Mouse (Mus musculus) lung, adult 2 months (tissue): ENCODE data around the gene Ppp1r35. TPM values are rescaled to one million over a fixed set of nuclear protein-coding genes. Genes with fewer than 3 reads are reported as not detected.
A peak's percentile ranks its signal among the peaks of the same experiment; 100 is the strongest.

ENCODE experiments used
- DNase-seq: peaks from one replicate; pipeline ENCODE4 v3.0.0; 2022
- H3K4me1 ChIP-seq: fragments of 200-500 bp; 2 replicates; pipeline ENCODE4 v1.6.1; 2011; ENCODE audit warnings: low read length; ENCODE audit not compliant: control insufficient read depth, insufficient read depth
- H3K4me3 ChIP-seq: fragments of 200-500 bp; replicated peaks from 2 replicates; pipeline ENCODE3; 2011; ENCODE audit warnings: low read depth, mild to moderate bottlenecking, control low read depth, low read length; ENCODE audit errors: extremely low read depth
- CTCF ChIP-seq: fragments of 200-500 bp; IDR thresholded peaks from 2 replicates; pipeline ENCODE4 v1.5.1; 2011; ENCODE audit warnings: mild to moderate bottlenecking, low read length, control low read depth; ENCODE audit not compliant: insufficient read depth
- POLR2A ChIP-seq: fragments of 200-500 bp; IDR thresholded peaks from 2 replicates; pipeline ENCODE4 v1.6.1; 2011; ENCODE audit warnings: low read depth, mild to moderate bottlenecking, control low read depth, low read length, borderline replicate concordance; ENCODE audit errors: extremely low read depth
- WGBS: fragments of 180-500 bp; shearing (Covaris S2); methylation state at CpG from one replicate; pipeline ENCODE4 v1.1.7; 2018; 5-methylcytosine and 5-hydroxymethylcytosine counted together
- polyA plus RNA-seq: library from polyadenylated mRNA; depleted of rRNA; stranded (reverse); fragments of >200 nt; gene quantifications from 2 replicates; pipeline ENCODE4 v1.2.3, GENCODE M21; 2012; rRNA removed

Gene Ppp1r35
- 32.7 and 46.7 TPM in 2 replicates for polyA plus RNA-seq

- peak; percentile 96 for DNase-seq
- WGBS, result under 1% methylated on average over 31 of the region's 31 CpGs
- TF ChIP-seq POLR2A (peak; percentile 66; the same call in 1 of the 2 replicates), CTCF (no peak)
- H3K4me3 ChIP-seq, result peak within 1 kb of the TSS; percentile 75
- peaks cover 3% of the 10 kb centered on the region; the same call in 1 of the 2 replicates for H3K4me1 ChIP-seq
Measured at GRCm38 (mm10) chr5:137778635-137779034, at the start of gene Ppp1r35. Gene Ppp1r35 (plus strand): TSS chr5:137778849.

- no peak for DNase-seq
- Histone ChIP-seq H3K4me1 (no peaks in the 10 kb centered on the region), H3K4me3 (no peak overlapping the region)
- TF ChIP-seq POLR2A (no peak), CTCF (no peak)
- 88% methylated on average over 12 of the region's 12 CpGs for WGBS
Measured at GRCm38 (mm10) chr5:137733638-137734288, 44.9 kb upstream of the Ppp1r35 start.

GRCm38 (mm10) chr5:137734289-137735061 is 44.2 kb upstream of the Ppp1r35 start:
- TF ChIP-seq CTCF (no peak), POLR2A (no peak)
- DNase-seq, result no peak
- 59% methylated on average over 6 of the region's 6 CpGs for WGBS
- Histone ChIP-seq H3K4me1 (no peaks in the 10 kb centered on the region), H3K4me3 (no peak overlapping the region)

- 83% methylated on average over 6 of the region's 6 CpGs for WGBS
- TF ChIP-seq CTCF, result no peak
- no peak for DNase-seq
- H3K4me3 ChIP-seq, result no peak overlapping the region
- H3K4me1 ChIP-seq, result no peaks in the 10 kb centered on the region
Measured at GRCm38 (mm10) chr5:137737400-137737940, 41.2 kb upstream of the Ppp1r35 start.

GRCm38 (mm10) chr5:137738516-137738915 is 40.1 kb upstream of the Ppp1r35 start:
- DNase-seq, result no peak
- WGBS, result 70% methylated on average over 5 of the region's 5 CpGs
- Histone ChIP-seq H3K4me1 (no peaks in the 10 kb centered on the region), H3K4me3 (no peak overlapping the region)
- TF ChIP-seq POLR2A (no peak), CTCF (no peak)

GRCm38 (mm10) chr5:137739471-137739870 is 39.2 kb upstream of the Ppp1r35 start:
- TF ChIP-seq POLR2A (no peak), CTCF (no peak)
- Histone ChIP-seq H3K4me1 (no peaks in the 10 kb centered on the region), H3K4me3 (no peak overlapping the region)
- 85% methylated on average over 9 of the region's 9 CpGs for WGBS
- DNase-seq, result no peak

GRCm38 (mm10) chr5:137740506-137740905 is 38.1 kb upstream of the Ppp1r35 start:
- TF ChIP-seq CTCF (no peak), POLR2A (no peak)
- no peaks in the 10 kb centered on the region for H3K4me1 ChIP-seq
- 52% methylated on average over 11 of the region's 11 CpGs for WGBS
- DNase-seq, result no peak
- H3K4me3 ChIP-seq, result no peak overlapping the region

GRCm38 (mm10) chr5:137741023-137741931 is 37.4 kb upstream of the Ppp1r35 start, which contains the start of gene Nyap1:
Gene Nyap1 (minus strand): TSS chr5:137741607.
- peak; percentile 81 for DNase-seq
- under 1% methylated on average over 71 of the region's 71 CpGs for WGBS
- no peaks in the 10 kb centered on the region for H3K4me1 ChIP-seq
- H3K4me3 ChIP-seq, result peak within 1 kb of the TSS; percentile 52
- peak; percentile 51; the same call in 1 of the 2 replicates for TF ChIP-seq POLR2A
- TF ChIP-seq CTCF, result peak; percentile 31; the same call in 1 of the 2 replicates

- H3K4me1 ChIP-seq, result no peaks in the 10 kb centered on the region
- H3K4me3 ChIP-seq, result no peak overlapping the region
- TF ChIP-seq POLR2A (no peak), CTCF (no peak)
- WGBS, result 59% methylated on average over 10 of the region's 10 CpGs
- DNase-seq, result no peak
Measured at GRCm38 (mm10) chr5:137742048-137742447, 36.6 kb upstream of the Ppp1r35 start.
